Mouse (Mus musculus) ES-Bruce4 (cell line): Measurements from ENCODE around the gene 9930104L06Rik.

Experiments used
- CTCF ChIP-seq: IDR thresholded peaks from one replicate; pipeline ENCODE4 v1.8.1; 2011; ENCODE audit warnings: low read depth, low read length
- EP300 ChIP-seq: IDR thresholded peaks from 2 replicates; pipeline ENCODE4 v1.6.1; 2011; ENCODE audit warnings: low read depth, low read length; ENCODE audit not compliant: insufficient read depth
- POLR2A ChIP-seq: IDR thresholded peaks from one replicate; pipeline ENCODE4 v1.8.1; 2011; ENCODE audit warnings: low read length; ENCODE audit not compliant: insufficient read depth

GRCm38 (mm10) chr4:124889935-124890334, 46.9 kb upstream of the 9930104L06Rik start:
- no peak for TF ChIP-seq CTCF
- no peak for TF ChIP-seq POLR2A
- TF ChIP-seq EP300, result no peak
